Mouse (Mus musculus): ENCODE data around the gene Gm20388. TPM values are rescaled to one million over a fixed set of nuclear protein-coding genes. Genes with fewer than 3 reads are reported as not detected.

The Gm20388 gene
- polyA plus RNA-seq, 1 experiment from 2014 or later = 5.5 TPM

GRCm38 (mm10) chr8:122151541-122151940, 2240.9 kb downstream of the Gm20388 start:
- H3K27ac ChIP-seq = no peak overlapping the region
- no peaks in the 10 kb centered on the region for H3K36me3 ChIP-seq
- no peaks in the 10 kb centered on the region for H3K9me3 ChIP-seq
- no peaks in the 10 kb centered on the region for H3K27me3 ChIP-seq
- H3K4me3 ChIP-seq = no peak overlapping the region
- 74% methylated on average over 3 of the region's 3 CpGs for WGBS
- H3K4me1 ChIP-seq = no peaks in the 10 kb centered on the region
- H3K9ac ChIP-seq = no peak overlapping the region
- H3K4me2 ChIP-seq = no peak overlapping the region
- no peak for ATAC-seq (ENCODE audit: borderline replicate concordance, extremely low read depth, low FRiP score, low TSS enrichment)

GRCm38 (mm10) chr8:122155082-122155643, 2244.5 kb downstream of the Gm20388 start:
- Histone ChIP-seq H3K4me3 (no peak overlapping the region), H3K9ac (no peak overlapping the region), H3K36me3 (no peaks in the 10 kb centered on the region), H3K9me3 (no peaks in the 10 kb centered on the region), H3K27ac (no peak overlapping the region), H3K27me3 (no peaks in the 10 kb centered on the region), H3K4me2 (no peak overlapping the region), H3K4me1 (no peaks in the 10 kb centered on the region)
- WGBS = 33% methylated on average over 10 of the region's 10 CpGs
- ATAC-seq (ENCODE audit: borderline replicate concordance, extremely low read depth, low FRiP score, low TSS enrichment) = no peak

- Histone ChIP-seq H3K9me3 (no peaks in the 10 kb centered on the region), H3K27me3 (no peaks in the 10 kb centered on the region), H3K4me1 (no peaks in the 10 kb centered on the region), H3K9ac (no peak overlapping the region), H3K27ac (no peak overlapping the region), H3K4me2 (no peak overlapping the region), H3K4me3 (no peak overlapping the region), H3K36me3 (no peaks in the 10 kb centered on the region)
- WGBS = 93% methylated on average over 9 of the region's 9 CpGs
- no peak for ATAC-seq (ENCODE audit: borderline replicate concordance, extremely low read depth, low FRiP score, low TSS enrichment)
These were observed 2245.3 kb downstream of the Gm20388 start for GRCm38 (mm10) chr8:122155964-122156363.

GRCm38 (mm10) chr8:122157689-122158088, 2247.0 kb downstream of the Gm20388 start:
- H3K27ac ChIP-seq = no peak overlapping the region
- 64% methylated on average over 12 of the region's 12 CpGs for WGBS

GRCm38 (mm10) chr8:122160165-122160564, 2249.5 kb downstream of the Gm20388 start:
- no peaks in the 10 kb centered on the region for H3K9me3 ChIP-seq
- WGBS = 65% methylated on average over 5 of the region's 5 CpGs
- no peak for ATAC-seq (ENCODE audit: borderline replicate concordance, extremely low read depth, low FRiP score, low TSS enrichment)

More at GRCm38 (mm10) chr8:122157689-122158088, 2247.0 kb downstream of the Gm20388 start:
- Histone ChIP-seq H3K9me3 (no peaks in the 10 kb centered on the region), H3K4me1 (no peaks in the 10 kb centered on the region), H3K4me2 (no peak overlapping the region), H3K27me3 (no peaks in the 10 kb centered on the region), H3K36me3 (no peaks in the 10 kb centered on the region), H3K4me3 (no peak overlapping the region), H3K9ac (no peak overlapping the region)
- no peak for ATAC-seq (ENCODE audit: borderline replicate concordance, extremely low read depth, low FRiP score, low TSS enrichment)

GRCm38 (mm10) chr8:122162992-122163391, 2252.4 kb downstream of the Gm20388 start:
- H3K4me1 ChIP-seq = no peaks in the 10 kb centered on the region
- no peak for ATAC-seq (ENCODE audit: borderline replicate concordance, extremely low read depth, low FRiP score, low TSS enrichment)
- no peak overlapping the region for H3K4me3 ChIP-seq
- no peak overlapping the region for H3K9ac ChIP-seq
- WGBS = 33% methylated on average over 8 of the region's 8 CpGs
- no peaks in the 10 kb centered on the region for H3K9me3 ChIP-seq
- H3K36me3 ChIP-seq = no peaks in the 10 kb centered on the region
- no peak overlapping the region for H3K27ac ChIP-seq
- no peaks in the 10 kb centered on the region for H3K27me3 ChIP-seq
- no peak overlapping the region for H3K4me2 ChIP-seq

More at GRCm38 (mm10) chr8:122160165-122160564, 2249.5 kb downstream of the Gm20388 start:
- no peaks in the 10 kb centered on the region for H3K27me3 ChIP-seq
- H3K27ac ChIP-seq = no peak overlapping the region
- H3K36me3 ChIP-seq = no peaks in the 10 kb centered on the region
- no peak overlapping the region for H3K4me3 ChIP-seq
- H3K4me2 ChIP-seq = no peak overlapping the region
- no peaks in the 10 kb centered on the region for H3K4me1 ChIP-seq
- H3K9ac ChIP-seq = no peak overlapping the region

GRCm38 (mm10) chr8:122167204-122167860, 2256.7 kb downstream of the Gm20388 start:
- Histone ChIP-seq H3K4me1 (no peaks in the 10 kb centered on the region), H3K27me3 (peaks cover 5% of the 10 kb centered on the region; the same call in 1 of the 2 replicates), H3K4me2 (no peak overlapping the region), H3K4me3 (no peak overlapping the region), H3K9me3 (no peaks in the 10 kb centered on the region), H3K27ac (no peak overlapping the region), H3K36me3 (no peaks in the 10 kb centered on the region), H3K9ac (no peak overlapping the region)
- WGBS = 40% methylated on average over 14 of the region's 14 CpGs
- ATAC-seq (ENCODE audit: borderline replicate concordance, extremely low read depth, low FRiP score, low TSS enrichment) = peak; percentile 49; the same call in 1 of the 2 replicates

GRCm38 (mm10) chr8:122169446-122169845, 2258.8 kb downstream of the Gm20388 start:
- no peak overlapping the region for H3K9ac ChIP-seq
- no peaks in the 10 kb centered on the region for H3K9me3 ChIP-seq
- H3K27ac ChIP-seq = no peak overlapping the region
- no peaks in the 10 kb centered on the region for H3K36me3 ChIP-seq
- no peak for ATAC-seq (ENCODE audit: borderline replicate concordance, extremely low read depth, low FRiP score, low TSS enrichment)
- H3K4me2 ChIP-seq = no peak overlapping the region
- no peak overlapping the region for H3K4me3 ChIP-seq
- 94% methylated on average over 2 of the region's 2 CpGs for WGBS
- no peaks in the 10 kb centered on the region for H3K4me1 ChIP-seq
- peaks cover 5% of the 10 kb centered on the region; the same call in 1 of the 2 replicates for H3K27me3 ChIP-seq

GRCm38 (mm10) chr8:122171823-122172222, 2261.2 kb downstream of the Gm20388 start:
- Histone ChIP-seq H3K9me3 (no peaks in the 10 kb centered on the region), H3K36me3 (no peaks in the 10 kb centered on the region), H3K9ac (no peak overlapping the region), H3K27ac (no peak overlapping the region), H3K4me3 (no peak overlapping the region), H3K4me1 (no peaks in the 10 kb centered on the region), H3K4me2 (no peak overlapping the region), H3K27me3 (peaks cover 5% of the 10 kb centered on the region; the same call in 1 of the 2 replicates)
- no peak for ATAC-seq (ENCODE audit: borderline replicate concordance, extremely low read depth, low FRiP score, low TSS enrichment)
- 79% methylated on average over 4 of the region's 4 CpGs for WGBS

GRCm38 (mm10) chr8:122174133-122174930, 2263.7 kb downstream of the Gm20388 start:
- H3K9ac ChIP-seq = no peak overlapping the region
- 31% methylated on average over 10 of the region's 10 CpGs for WGBS
- H3K27me3 ChIP-seq = peaks cover 5% of the 10 kb centered on the region; the same call in 1 of the 2 replicates
- H3K27ac ChIP-seq = no peak overlapping the region
- no peaks in the 10 kb centered on the region for H3K36me3 ChIP-seq
- H3K4me1 ChIP-seq = no peaks in the 10 kb centered on the region
- no peak for ATAC-seq (ENCODE audit: borderline replicate concordance, extremely low read depth, low FRiP score, low TSS enrichment)
- H3K4me3 ChIP-seq = no peak overlapping the region
- no peaks in the 10 kb centered on the region for H3K9me3 ChIP-seq
- no peak overlapping the region for H3K4me2 ChIP-seq

- Histone ChIP-seq H3K4me3 (no peak overlapping the region), H3K4me2 (no peak overlapping the region)
These were observed 2267.8 kb downstream of the Gm20388 start for GRCm38 (mm10) chr8:122178392-122178890.

More at GRCm38 (mm10) chr8:122178392-122178890, 2267.8 kb downstream of the Gm20388 start:
- Histone ChIP-seq H3K9me3 (no peaks in the 10 kb centered on the region), H3K4me1 (peaks cover 6% of the 10 kb centered on the region; the same call in 1 of the 2 replicates), H3K27ac (no peak overlapping the region), H3K36me3 (no peaks in the 10 kb centered on the region), H3K9ac (no peak overlapping the region), H3K27me3 (0 out of 2 replicates have a peak, but pooled peaks cover 9% of the 10 kb centered on the region)
- WGBS = 74% methylated on average over 4 of the region's 4 CpGs
- ATAC-seq (ENCODE audit: borderline replicate concordance, extremely low read depth, low FRiP score, low TSS enrichment) = no peak

Data from lung, embryonic 15.5 days (tissue).